Mouse (Mus musculus): ENCODE measurements around the gene Psme1.

DNA sequence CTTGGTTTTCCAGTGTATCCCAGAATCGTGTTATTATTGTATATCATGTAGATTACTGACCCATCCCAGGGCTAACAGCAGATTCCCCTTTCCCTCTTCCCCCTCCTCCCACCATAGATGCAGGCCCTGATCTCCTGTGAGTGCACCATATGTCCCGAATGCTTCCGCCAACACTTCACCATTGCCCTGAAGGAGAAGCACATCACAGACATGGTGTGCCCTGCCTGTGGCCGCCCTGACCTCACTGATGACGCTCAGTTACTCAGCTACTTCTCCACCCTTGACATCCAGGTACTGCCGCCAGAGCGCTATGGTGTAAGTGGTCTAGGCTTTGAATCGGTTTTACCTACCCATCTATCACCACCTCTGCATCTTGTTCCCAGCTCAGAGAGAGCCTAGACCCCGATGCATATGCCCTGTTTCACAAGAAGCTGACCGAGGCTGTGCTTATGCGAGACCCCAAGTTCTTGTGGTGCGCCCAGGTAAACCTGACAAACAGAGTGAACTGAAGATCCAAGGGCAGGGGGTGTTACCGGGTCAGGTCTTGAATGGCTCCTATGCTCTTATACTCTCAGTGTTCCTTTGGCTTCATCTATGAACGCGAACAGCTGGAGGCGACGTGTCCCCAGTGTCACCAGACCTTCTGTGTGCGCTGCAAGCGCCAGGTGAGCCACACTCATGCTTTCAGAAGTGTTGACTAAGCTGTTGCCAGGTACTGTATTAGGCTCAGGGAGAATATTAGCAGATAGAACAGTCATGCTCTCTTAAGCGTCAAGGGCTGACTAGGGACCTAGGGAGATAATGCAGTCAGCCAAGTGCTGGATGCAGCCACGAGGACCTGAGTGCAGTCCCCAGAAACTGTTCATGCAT is 20.8 kb downstream of the Psme1 start:
- no peak for TF ChIP-seq POLR2A (IDR thresholded peaks at IDR 0.05; ENCODE audit: borderline replicate concordance, control insufficient read depth, low read depth, low read length)
- no peak for TF ChIP-seq CTCF (IDR thresholded peaks at IDR 0.05; ENCODE audit: control insufficient read depth, insufficient read depth, low read length)
